Mouse (Mus musculus) myocyte (in vitro differentiated cells): Measurements from ENCODE around the gene Adam12. TPM values are rescaled to one million over a fixed set of nuclear protein-coding genes. Genes with fewer than 3 reads are reported as not detected.

Experiments
- H3K27me3 ChIP-seq: one replicate; pipeline ENCODE4 v1.6.1; 2011; ENCODE audit not compliant: control insufficient read depth, insufficient read depth, insufficient read length
- H3K36me3 ChIP-seq: one replicate; pipeline ENCODE4 v1.6.1; 2011; ENCODE audit not compliant: control insufficient read depth, insufficient read depth
- H3K4me2 ChIP-seq: one replicate; pipeline ENCODE4 v1.6.1; 2011; ENCODE audit warnings: low read depth, control low read depth
- H3K4me3 ChIP-seq: one replicate; pipeline ENCODE4 v1.5.1; 2011; ENCODE audit warnings: mild to moderate bottlenecking, control low read depth, moderate library complexity
- H3K79me2 ChIP-seq: one replicate; pipeline ENCODE4 v1.6.1; 2011; ENCODE audit not compliant: control insufficient read depth, insufficient read depth
- H3ac ChIP-seq: one replicate; pipeline ENCODE4 v1.6.1; 2011; ENCODE audit not compliant: control insufficient read depth, insufficient read length
- CEBPB ChIP-seq: IDR thresholded peaks from 2 replicates; pipeline ENCODE4 v1.6.1; 2011; ENCODE audit warnings: mild to moderate bottlenecking, moderate library complexity; ENCODE audit not compliant: poor library complexity, insufficient read depth, severe bottlenecking
- E2F4 ChIP-seq: IDR thresholded peaks from one replicate; pipeline ENCODE4 v1.6.1; 2011; ENCODE audit warnings: mild to moderate bottlenecking, control low read depth, moderate library complexity; ENCODE audit not compliant: insufficient read depth
- MAX ChIP-seq: IDR thresholded peaks from one replicate; pipeline ENCODE4 v1.6.1; 2011; ENCODE audit warnings: low read depth, mild to moderate bottlenecking, control low read depth
- MYOD1 ChIP-seq, 3 experiments: IDR thresholded peaks; one replicate each; pipeline ENCODE4 v1.6.1; 2011; ENCODE audit warnings: control low read depth in 2 of 3, low read depth in 2 of 3, mild to moderate bottlenecking in 2 of 3, moderate library complexity in 1 of 3; ENCODE audit not compliant: insufficient read length in 2 of 3, control insufficient read depth in 1 of 3
- MYOG ChIP-seq, 3 experiments: IDR thresholded peaks; one replicate each; pipeline ENCODE4 v1.6.1; 2011; ENCODE audit warnings: control low read depth in 2 of 3, low read depth in 2 of 3, mild to moderate bottlenecking in 2 of 3; ENCODE audit not compliant: insufficient read length in 2 of 3, control insufficient read depth in 1 of 3, insufficient read depth in 1 of 3
- POLR2A ChIP-seq: IDR thresholded peaks from one replicate; pipeline ENCODE4 v1.6.1; 2011; ENCODE audit warnings: low read depth, mild to moderate bottlenecking, control low read depth, moderate library complexity; ENCODE audit not compliant: insufficient read length
- POLR2AphosphoS2 ChIP-seq: IDR thresholded peaks from one replicate; pipeline ENCODE4 v1.6.1; 2011; ENCODE audit warnings: low read depth, control low read depth; ENCODE audit not compliant: insufficient read length
- REST ChIP-seq: IDR thresholded peaks from one replicate; pipeline ENCODE4 v1.6.1; 2011; ENCODE audit warnings: mild to moderate bottlenecking, control low read depth, moderate library complexity; ENCODE audit not compliant: insufficient read depth, insufficient read length
- SRF ChIP-seq: IDR thresholded peaks from one replicate; pipeline ENCODE4 v1.6.1; 2011; ENCODE audit warnings: low read depth; ENCODE audit not compliant: control insufficient read depth, insufficient read length
- TCF12 ChIP-seq: IDR thresholded peaks from one replicate; pipeline ENCODE4 v1.6.1; 2011; ENCODE audit warnings: mild to moderate bottlenecking, control low read depth; ENCODE audit not compliant: poor library complexity, insufficient read depth, severe bottlenecking
- TCF3 ChIP-seq: IDR thresholded peaks from one replicate; pipeline ENCODE4 v1.6.1; 2011; ENCODE audit warnings: low read depth, control low read depth; ENCODE audit not compliant: insufficient read length
- USF1 ChIP-seq: IDR thresholded peaks from one replicate; pipeline ENCODE4 v1.6.1; 2011; ENCODE audit warnings: low read depth, mild to moderate bottlenecking, control low read depth, moderate library complexity
- polyA plus RNA-seq: library from polyadenylated mRNA; unstranded; fragments of >200 nt; fragmentation: generic; extraction: Trizol; gene quantifications from one replicate; pipeline ENCODE4 v1.2.1, GENCODE M21; 2012; ENCODE audit warnings: missing spikeins

Gene Adam12
- polyA plus RNA-seq, 1 experiment: 7.2 TPM

DNA sequence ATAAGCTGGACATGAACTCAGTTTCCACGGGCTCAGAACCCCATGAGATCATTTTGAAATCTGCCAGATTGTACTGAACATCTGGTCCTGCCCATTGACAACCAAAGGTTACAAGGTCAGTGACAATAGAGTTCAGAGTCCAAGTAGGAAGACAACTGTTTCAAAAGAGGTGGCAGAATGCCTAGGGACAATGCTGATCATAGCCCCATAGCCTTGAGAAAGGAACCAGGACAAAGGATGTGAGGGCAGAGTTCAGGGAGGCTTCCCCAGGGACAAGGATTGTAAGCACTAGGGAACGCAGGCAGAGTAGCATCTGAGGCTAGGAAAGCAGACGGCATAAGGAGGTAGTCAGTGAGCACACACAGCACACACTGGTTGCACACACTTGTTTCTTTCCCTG is 38.9 kb downstream of the Adam12 start:
- Histone ChIP-seq H3K36me3 (no peaks in the 10 kb centered on the region), H3K4me2 (no peak overlapping the region), H3K79me2 (no peaks in the 10 kb centered on the region), H3K27me3 (no peaks in the 10 kb centered on the region), H3K4me3 (no peak overlapping the region), H3ac (no peak overlapping the region)
- TF ChIP-seq MYOD1 (IDR thresholded peaks at IDR 0.05; ENCODE audit: control insufficient read depth in 1 of 3, insufficient read length in 2 of 3, low read depth in 2 of 3) (no peak), USF1 (no peak), MYOG (IDR thresholded peaks at IDR 0.05; ENCODE audit: control insufficient read depth in 1 of 3, insufficient read depth in 1 of 3, insufficient read length in 2 of 3, low read depth in 2 of 3) (no peak), REST (no peak), SRF (no peak), MAX (no peak)

DNA sequence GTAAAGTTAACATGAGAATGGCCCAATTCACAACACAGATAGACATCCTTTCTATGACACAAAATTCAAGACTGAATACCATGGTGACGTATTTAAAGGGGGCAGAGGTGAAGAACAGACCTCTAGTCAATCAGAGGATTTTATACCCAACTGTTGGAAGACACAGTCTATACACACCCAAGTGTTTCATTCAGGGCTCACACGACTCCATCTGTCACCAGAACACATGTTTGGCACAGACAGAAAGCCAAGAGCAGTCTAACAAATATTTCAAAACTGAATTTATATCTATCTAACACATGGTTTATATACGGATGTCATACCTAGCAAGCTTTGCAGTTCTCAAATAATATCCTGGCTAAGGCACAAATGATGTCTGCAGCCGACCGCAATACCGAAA is 41.8 kb downstream of the Adam12 start:
- no peaks in the 10 kb centered on the region for H3K79me2 ChIP-seq
- H3ac ChIP-seq: no peak overlapping the region
- no peak overlapping the region for H3K4me2 ChIP-seq
- H3K4me3 ChIP-seq: no peak overlapping the region
- peaks cover 2% of the 10 kb centered on the region for H3K36me3 ChIP-seq
- no peaks in the 10 kb centered on the region for H3K27me3 ChIP-seq
- no peak for TF ChIP-seq TCF3

DNA sequence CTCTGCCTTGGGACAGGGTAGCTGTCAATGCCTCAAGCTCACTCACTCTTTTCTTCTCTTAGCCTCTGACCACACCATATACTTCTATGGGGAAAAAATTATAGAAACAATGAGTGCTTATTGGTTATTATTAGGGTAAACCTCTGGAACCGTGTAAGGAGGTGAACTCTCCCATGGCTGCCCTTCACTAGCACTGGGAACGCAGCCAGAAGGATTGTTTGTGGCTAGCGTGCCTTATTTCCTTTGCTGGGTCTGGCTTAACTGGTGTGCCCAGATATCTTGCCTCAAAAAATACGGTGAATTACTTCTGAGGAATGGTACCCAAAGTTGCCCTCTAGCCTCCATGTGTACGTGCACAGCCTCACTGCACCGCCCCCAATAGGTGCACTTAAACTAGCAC is 43.4 kb downstream of the Adam12 start:
- Histone ChIP-seq H3K79me2 (no peaks in the 10 kb centered on the region), H3K4me3 (no peak overlapping the region), H3K36me3 (peaks cover 4% of the 10 kb centered on the region), H3ac (no peak overlapping the region), H3K4me2 (no peak overlapping the region), H3K27me3 (no peaks in the 10 kb centered on the region)
- TF ChIP-seq REST (no peak), TCF12 (no peak), E2F4 (no peak), POLR2AphosphoS2 (no peak), CEBPB (no peak), MYOD1 (IDR thresholded peaks at IDR 0.05; ENCODE audit: control insufficient read depth in 1 of 3, insufficient read length in 2 of 3, low read depth in 2 of 3) (no peak), USF1 (no peak)

DNA sequence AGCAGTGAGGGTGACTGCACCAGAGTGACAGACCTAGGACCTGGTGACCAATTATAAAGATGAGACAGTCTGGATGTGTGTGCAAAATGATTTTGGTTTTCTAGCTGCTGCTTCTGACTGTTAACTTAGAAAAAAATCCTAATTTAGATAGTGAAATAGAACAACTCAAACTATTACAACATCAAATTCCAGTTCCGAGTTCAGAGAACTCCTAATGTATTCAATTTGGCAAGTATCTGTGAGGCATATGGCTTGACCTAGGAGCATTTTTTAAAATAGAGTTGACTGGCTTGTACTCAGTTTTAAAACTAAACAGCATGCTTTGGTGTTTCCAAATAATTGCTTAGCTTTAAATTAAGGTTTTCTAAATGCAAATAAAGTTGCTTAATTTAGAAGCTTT is 44.0 kb downstream of the Adam12 start:
- no peak overlapping the region for H3ac ChIP-seq
- H3K4me3 ChIP-seq: no peak overlapping the region
- TF ChIP-seq MAX (no peak), MYOD1 (IDR thresholded peaks at IDR 0.05; ENCODE audit: control insufficient read depth in 1 of 3, insufficient read length in 2 of 3, low read depth in 2 of 3) (no peak), POLR2AphosphoS2 (no peak), MYOG (IDR thresholded peaks at IDR 0.05; ENCODE audit: control insufficient read depth in 1 of 3, insufficient read depth in 1 of 3, insufficient read length in 2 of 3, low read depth in 2 of 3) (no peak), TCF12 (no peak), USF1 (no peak)
- no peak overlapping the region for H3K4me2 ChIP-seq
- H3K79me2 ChIP-seq: no peaks in the 10 kb centered on the region
- H3K27me3 ChIP-seq: no peaks in the 10 kb centered on the region
- peaks cover 4% of the 10 kb centered on the region for H3K36me3 ChIP-seq

- Histone ChIP-seq H3K36me3 (peaks cover 4% of the 10 kb centered on the region), H3K79me2 (no peaks in the 10 kb centered on the region), H3ac (no peak overlapping the region), H3K4me2 (no peak overlapping the region), H3K4me3 (no peak overlapping the region), H3K27me3 (no peaks in the 10 kb centered on the region)
- TF ChIP-seq POLR2A: no peak
- TF ChIP-seq USF1: no peak
- no peak for TF ChIP-seq REST
Measured at GRCm38 (mm10) chr7:134186497-134186896, 45.4 kb downstream of the Adam12 start.

GRCm38 (mm10) chr7:134185751-134186150 is 46.2 kb downstream of the Adam12 start:
- TF ChIP-seq SRF: no peak
- TF ChIP-seq MAX: no peak
- TF ChIP-seq TCF12: no peak
- TF ChIP-seq MYOG (IDR thresholded peaks at IDR 0.05; ENCODE audit: control insufficient read depth in 1 of 3, insufficient read depth in 1 of 3, insufficient read length in 2 of 3, low read depth in 2 of 3): no peak
- TF ChIP-seq MYOD1 (IDR thresholded peaks at IDR 0.05; ENCODE audit: control insufficient read depth in 1 of 3, insufficient read length in 2 of 3, low read depth in 2 of 3): no peak
- TF ChIP-seq CEBPB: no peak
- no peak for TF ChIP-seq POLR2A
- no peak for TF ChIP-seq POLR2AphosphoS2
- TF ChIP-seq USF1: no peak
- no peak for TF ChIP-seq E2F4
- TF ChIP-seq TCF3: no peak
- Histone ChIP-seq H3K79me2 (no peaks in the 10 kb centered on the region), H3K4me3 (no peak overlapping the region), H3K36me3 (peaks cover 4% of the 10 kb centered on the region), H3K27me3 (no peaks in the 10 kb centered on the region), H3ac (no peak overlapping the region), H3K4me2 (no peak overlapping the region)
